Mouse (Mus musculus): Measurements from ENCODE around the gene Nabp2.

The Nabp2 gene

GRCm38 (mm10) chr10:128385902-128386301, 25.4 kb downstream of the Nabp2 start:
- no peak for DNase-seq (ENCODE audit: low spot score in 2 of 2)

- DNase-seq (ENCODE audit: low spot score in 2 of 2): no peak
These were observed 28.8 kb downstream of the Nabp2 start for GRCm38 (mm10) chr10:128382482-128382881.

DNA sequence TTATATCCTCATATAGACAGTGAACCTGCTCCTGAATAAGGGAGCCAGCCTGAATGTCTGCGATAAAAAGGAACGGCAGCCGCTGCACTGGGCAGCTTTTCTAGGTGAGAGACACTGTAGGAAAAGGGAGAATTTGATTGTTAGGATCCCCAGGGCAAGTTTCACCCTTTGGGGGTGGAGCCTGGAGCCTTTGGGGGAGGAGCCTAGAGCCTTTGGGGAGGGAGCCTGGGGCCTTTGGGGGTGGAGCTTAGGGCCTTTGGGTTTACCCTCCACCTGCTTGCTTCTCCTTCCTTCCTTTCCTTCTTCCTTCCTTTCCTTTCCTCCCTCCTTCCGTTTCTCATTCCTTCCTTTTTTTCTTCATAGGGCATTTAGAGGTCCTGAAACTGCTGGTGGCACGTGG, 30.7 kb downstream of the Nabp2 start:
- no peak for DNase-seq (ENCODE audit: low spot score in 2 of 2)

DNA sequence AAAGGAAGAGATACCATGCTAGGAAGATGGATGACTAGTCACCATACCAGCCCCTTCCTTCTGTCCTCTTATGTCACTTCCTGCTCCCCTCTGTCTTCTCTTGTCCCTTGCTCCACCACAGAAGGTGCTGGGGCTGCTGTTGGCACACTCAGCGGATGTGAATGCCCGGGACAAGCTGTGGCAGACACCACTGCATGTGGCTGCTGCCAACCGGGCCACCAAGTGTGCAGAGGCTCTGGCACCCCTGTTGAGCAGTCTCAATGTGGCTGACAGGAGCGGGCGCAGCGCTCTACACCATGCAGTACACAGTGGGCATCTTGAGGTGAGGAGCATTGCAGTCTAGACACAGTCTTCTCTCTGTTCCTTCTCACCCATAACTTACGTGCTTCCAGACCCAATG, 32.0 kb downstream of the Nabp2 start:
- no peak for DNase-seq (ENCODE audit: low spot score in 2 of 2)

DNA sequence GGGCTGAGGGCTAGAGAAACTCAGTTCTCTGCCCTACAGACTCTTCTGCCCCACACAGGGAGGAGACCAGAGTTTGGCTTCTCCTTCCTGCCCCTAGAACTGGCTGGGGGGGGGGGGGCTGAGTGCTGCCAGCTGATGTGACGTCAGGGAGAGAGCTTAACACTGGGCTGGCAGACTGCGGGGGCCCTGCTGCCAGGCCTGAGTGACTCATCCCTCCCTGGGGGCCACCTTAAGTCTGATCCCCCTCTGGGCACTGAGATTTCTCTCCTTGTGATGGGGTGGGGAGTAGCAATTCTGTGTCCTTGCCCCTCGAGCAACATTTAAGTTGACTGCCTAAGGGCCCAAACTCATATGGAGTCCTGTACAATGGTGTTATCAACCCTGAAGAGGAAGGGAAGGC, 32.8 kb downstream of the Nabp2 start:
- DNase-seq (ENCODE audit: low spot score in 2 of 2): no peak

DNA sequence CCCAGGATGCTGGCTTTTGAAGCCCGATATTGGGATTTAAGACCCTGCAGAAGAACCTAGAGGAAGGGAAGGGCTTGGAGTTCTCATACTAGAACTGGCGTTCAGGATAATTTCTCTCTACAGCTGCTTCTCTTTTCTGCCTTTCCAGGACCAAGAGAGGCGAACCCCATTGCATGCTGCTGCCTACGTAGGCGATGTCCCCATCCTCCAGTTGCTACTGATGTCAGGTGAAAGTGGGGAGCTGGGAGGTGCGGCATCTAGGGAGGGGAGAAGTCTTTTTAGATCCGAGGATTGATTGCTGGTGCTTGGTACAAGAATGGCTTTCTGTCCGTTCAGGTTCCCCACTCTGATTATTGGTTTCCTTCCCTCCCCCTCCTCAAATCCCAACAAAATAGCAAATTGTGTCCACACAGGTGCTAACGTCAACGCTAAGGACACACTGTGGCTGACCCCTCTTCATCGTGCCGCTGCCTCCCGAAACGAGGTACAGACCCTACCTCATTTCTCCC, 33.3 kb downstream of the Nabp2 start:
- no peak for DNase-seq (ENCODE audit: low spot score in 2 of 2)

DNA sequence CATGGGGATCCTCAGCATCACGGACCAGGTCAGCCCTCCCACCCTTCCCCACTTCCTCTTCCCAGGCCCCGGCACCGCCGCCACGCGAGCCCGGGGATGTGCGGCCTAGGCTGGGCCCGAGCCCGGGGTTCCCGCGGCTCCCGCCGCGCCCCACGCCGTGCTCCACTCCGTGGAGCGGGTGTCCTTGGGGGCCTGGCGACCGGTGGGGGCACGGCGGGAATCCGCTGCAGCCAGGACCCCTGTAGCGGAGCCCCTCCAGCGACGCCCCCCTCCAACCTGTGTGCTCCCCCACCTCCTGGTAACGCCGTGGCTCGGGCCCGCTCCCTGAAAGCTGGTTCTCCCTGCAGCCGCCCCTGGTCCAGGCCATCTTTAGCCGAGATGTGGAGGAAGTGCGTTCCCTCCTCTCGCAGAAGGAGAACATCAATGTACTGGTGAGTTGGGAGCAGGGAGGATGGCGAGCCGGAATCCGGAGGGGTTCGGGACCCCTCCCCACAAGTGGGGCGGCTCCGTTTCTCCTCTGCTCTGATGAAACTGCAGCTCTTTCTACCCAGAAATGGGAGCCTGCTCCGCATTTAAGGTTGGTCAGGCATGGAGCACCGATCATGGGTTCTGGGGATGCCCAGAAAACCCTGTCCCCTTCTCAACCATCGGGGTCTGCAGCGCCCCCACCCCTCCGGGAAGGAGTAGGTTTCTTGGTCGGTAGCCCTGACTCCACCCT, 33.9 kb downstream of the Nabp2 start:
- DNase-seq (ENCODE audit: low spot score in 2 of 2): peak; percentile 69 to 71

DNA sequence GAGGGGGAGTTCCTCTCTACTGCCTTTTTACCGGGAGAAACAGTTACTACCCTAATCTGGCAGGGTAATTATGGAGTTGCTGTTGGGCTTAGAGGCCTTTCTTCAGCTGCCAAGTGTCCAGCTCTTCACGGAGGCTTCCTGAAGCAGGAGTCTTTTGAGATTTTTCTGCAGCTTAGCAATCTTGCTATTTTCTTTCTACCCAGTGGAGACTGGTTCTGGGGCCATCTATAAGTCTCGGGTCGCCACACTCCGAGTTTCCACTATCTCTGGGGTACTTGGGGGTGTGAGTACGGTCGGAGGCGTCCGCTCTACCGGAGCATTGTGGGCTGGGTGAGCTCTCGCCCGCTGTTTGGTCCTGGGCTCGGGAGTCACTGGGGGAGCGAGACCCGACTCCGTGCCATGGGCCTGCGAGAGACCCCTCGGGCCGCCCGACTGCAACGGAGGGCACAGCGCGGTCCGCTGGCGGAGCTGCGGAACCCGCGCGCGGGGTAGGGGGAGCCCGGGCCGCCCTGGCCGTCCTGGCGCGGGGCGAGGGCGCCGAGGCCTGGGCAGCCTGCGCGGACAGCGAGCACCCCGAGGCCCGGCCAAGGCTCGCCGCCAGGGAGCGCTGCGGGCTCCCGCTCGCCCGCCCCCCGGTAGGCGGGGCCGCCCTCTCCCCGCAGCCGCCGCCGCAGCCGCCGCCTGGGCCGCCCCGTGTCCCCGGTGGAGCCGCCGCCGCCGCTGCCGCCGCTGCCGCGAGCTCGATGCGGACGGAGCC, 34.7 kb downstream of the Nabp2 start, which contains the start of gene Ankrd52:
Ankrd52 (plus strand) TSS at position 661 of the 757 bp plus-strand sequence.
- DNase-seq (ENCODE audit: low spot score in 2 of 2): peak; percentile 84 to 86

GRCm38 (mm10) chr10:128376099-128376454, 35.2 kb downstream of the Nabp2 start:
- no peak for DNase-seq (ENCODE audit: low spot score in 2 of 2)

GRCm38 (mm10) chr10:128374393-128374792, 36.9 kb downstream of the Nabp2 start:
- DNase-seq (ENCODE audit: low spot score in 2 of 2): no peak

DNA sequence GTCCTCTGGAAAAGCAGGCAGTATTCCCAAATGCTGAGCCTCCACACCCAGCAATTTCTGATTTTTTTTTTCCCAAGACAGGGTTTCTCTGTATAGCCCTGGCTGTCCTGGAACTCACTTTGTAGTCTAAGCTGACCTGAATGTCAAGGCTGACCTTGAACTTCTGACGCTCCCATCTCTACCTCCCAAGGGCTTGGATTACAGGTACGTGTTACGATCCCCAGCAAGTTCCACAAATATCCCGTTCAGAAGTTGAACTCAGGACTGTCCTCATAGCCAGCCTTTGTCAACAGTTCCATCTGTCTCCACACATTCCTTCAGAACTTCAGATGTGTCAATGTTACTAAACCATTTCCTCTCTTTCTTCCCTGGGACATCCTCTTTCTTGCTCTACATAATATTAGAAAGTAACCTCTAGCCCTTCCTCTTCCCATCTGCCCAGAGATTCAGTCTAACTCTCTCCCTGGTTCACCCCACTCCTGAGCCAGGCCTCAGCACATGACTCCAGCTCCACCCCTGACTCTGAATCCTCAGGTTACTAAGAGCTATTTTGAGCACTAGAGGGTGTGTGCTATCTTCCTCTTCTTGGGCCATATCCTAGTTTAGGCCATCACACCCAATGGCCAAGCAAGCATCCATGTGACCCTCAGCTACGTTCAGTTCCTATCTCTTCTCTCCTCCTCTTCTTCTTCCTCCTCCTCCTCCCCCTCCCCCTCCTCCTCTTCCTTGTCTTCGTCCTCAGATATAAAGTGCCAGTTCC, 38.1 kb downstream of the Nabp2 start:
- no peak for DNase-seq (ENCODE audit: low spot score in 2 of 2)

- no peak for DNase-seq (ENCODE audit: low spot score in 2 of 2)
These were observed 39.1 kb downstream of the Nabp2 start for GRCm38 (mm10) chr10:128372142-128372541.

DNA sequence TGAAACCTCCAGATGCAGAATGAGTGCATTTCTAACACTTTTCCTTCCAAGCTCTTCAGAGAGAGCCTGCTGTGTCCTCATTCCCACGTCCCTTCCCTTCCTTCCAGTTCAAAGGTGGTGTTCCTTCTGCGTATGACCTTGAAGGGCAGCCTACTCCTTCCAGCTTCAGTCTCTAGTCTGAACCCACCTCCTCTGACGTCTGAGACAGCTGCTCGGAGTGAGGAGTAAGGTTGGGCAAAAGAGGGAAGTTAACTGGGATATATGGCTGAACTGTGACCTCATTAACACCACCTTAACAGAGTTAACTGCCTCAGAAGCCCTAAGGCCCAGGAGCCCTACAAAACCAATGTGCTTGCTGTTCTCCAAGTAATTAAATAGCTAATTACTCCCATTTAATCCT, 40.7 kb downstream of the Nabp2 start:
- DNase-seq (ENCODE audit: low spot score in 2 of 2): no peak

- no peak for DNase-seq (ENCODE audit: low spot score in 2 of 2)
These were observed 41.3 kb downstream of the Nabp2 start for GRCm38 (mm10) chr10:128370021-128370420.

DNA sequence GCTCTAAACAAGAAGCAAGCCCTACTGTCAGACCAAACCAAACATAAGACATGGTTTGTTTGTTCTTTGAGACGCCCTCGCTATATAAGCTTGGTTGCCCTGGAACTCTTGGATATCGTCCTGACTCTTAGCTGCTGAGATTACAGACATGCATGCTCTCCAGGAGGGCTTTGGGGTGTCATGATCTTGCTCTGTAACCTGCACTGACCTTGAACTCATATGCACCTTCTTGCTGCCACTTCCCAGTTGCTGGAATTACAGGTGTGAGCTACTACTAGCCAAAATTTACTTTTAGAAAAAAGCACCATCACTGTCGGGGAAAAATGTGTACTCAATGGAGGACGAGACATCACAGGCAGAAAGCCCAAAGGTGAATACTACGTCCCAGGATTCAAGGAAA, 41.7 kb downstream of the Nabp2 start:
- DNase-seq (ENCODE audit: low spot score in 2 of 2): no peak

DNA sequence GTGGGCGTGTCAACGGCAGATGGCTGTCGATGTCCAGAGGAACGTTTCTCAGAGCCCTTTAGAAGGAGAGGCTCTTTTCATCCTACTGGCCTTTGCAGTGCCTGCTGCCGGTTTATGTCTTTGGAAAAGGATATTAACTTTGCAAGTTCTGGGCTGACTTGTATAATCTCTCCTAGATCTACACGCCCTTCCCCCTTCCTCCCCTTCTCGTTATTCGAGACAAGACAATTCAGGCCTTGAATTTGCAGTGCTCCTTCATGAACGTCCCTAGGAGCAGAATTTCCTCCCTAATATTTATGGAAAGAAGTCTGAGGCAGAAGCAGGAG, 42.1 kb downstream of the Nabp2 start:
- DNase-seq (ENCODE audit: low spot score in 2 of 2): no peak

GRCm38 (mm10) chr10:128368402-128369217, 42.7 kb downstream of the Nabp2 start, which contains the start of gene Coq10a:
TSS of gene Coq10a (minus strand) at chr10:128368997.
- DNase-seq (ENCODE audit: low spot score in 2 of 2): peak; percentile 95 to 97

DNA sequence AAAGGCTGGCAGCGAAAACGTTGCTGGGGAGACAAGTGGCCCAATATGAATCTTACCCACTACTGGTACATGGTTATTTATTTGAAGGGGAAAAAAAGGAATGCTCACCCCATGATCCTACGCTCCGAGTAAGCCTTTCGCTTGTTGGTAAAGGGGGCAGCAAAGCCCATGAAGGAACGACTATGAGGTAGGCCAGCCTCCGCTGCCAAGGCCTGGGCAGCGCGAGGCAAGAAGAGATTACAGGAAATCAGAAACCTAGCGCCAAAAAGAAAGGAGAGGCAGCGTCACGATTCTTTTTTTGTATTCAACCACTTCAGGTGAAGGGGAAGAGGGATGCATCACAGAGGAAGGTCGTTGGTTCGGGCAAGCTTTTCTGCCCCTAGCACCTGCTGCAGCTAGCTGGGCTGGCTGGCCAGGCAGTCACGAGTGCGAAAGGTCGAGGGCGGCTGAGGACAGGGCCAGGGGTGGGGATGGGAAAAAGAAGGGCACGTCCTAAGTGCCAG, 43.3 kb downstream of the Nabp2 start:
- DNase-seq (ENCODE audit: low spot score in 2 of 2): no peak

GRCm38 (mm10) chr10:128362568-128362967, 48.7 kb downstream of the Nabp2 start:
- DNase-seq (ENCODE audit: low spot score in 2 of 2): no peak

DNA sequence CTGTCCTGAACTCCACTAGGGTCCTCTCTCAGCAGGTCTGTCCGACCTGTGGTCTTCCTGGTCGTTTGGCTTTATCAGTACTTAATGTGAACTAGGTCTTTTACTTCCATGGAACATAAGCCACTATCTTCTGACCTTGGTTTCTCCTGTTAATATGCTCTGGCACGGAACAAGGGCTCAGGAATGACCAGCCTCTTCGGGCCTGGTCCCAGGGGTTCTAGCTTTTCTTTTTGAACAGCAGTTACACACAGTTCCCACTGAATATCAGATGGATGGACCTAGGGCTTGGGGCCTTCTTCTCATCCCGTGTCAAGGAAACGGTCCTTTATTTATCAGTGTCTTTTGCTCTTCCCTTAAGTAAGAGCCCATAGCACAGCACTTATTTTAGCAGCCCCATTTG, 49.5 kb downstream of the Nabp2 start:
- no peak for DNase-seq (ENCODE audit: low spot score in 2 of 2)

- DNase-seq (ENCODE audit: low spot score in 2 of 2): peak in 1 of 2 experiments; percentile 11
These were observed 52.1 kb downstream of the Nabp2 start for GRCm38 (mm10) chr10:128359226-128359625.
